Mouse (Mus musculus) left cerebral cortex, postnatal 14 days (tissue): ENCODE results near the gene Dscaml1. TPM values are rescaled to one million over a fixed set of nuclear protein-coding genes. Genes with fewer than 3 reads are reported as not detected.

ENCODE experiments used
- DNase-seq, 2 experiments: peaks; one replicate each; pipeline ENCODE4 v3.0.0; 2021 to 2022; ENCODE audit warnings: low spot score in 2 of 2, mixed read lengths in 1 of 2
- intact Hi-C: fragments of 180-260 bp; cut with DNase I; formaldehyde crosslinking; loops from one replicate; pipeline ENCODE4 v1.15.1; 2025
- total RNA-seq, 2 experiments: library from RNA; stranded (reverse); gene quantifications; 2 replicates each; pipeline ENCODE4 v1.2.3; 2021

Dscaml1 gene
- total RNA-seq, 2 experiments from 2014 or later, result 41.4 to 44.3 TPM

DNA sequence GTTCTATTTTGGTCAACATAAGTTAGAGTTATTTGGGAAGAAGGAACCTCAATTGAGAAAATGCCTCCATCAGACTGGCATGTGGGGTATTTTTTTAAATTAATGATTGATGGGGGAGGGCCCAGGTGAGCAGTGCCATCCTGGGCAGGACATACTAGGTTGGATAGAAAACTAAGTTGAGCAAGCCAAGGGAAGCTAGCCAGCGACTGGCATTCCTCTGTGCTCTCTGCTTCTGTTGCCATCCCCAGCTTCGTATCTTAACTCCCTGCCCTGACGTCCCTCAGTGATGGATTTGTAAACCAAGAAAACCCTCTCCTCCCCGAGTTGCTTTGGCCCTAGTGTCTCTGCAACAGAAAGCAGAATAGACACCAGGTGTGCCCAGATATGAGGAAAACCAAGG, 12.6 kb downstream of the Dscaml1 start:
- no peak for DNase-seq
- intact Hi-C loops, result loop anchor here (10.0 kb wide), 1 partner anchor 156 kb away; no protein-coding TSS in a partner anchor

DNA sequence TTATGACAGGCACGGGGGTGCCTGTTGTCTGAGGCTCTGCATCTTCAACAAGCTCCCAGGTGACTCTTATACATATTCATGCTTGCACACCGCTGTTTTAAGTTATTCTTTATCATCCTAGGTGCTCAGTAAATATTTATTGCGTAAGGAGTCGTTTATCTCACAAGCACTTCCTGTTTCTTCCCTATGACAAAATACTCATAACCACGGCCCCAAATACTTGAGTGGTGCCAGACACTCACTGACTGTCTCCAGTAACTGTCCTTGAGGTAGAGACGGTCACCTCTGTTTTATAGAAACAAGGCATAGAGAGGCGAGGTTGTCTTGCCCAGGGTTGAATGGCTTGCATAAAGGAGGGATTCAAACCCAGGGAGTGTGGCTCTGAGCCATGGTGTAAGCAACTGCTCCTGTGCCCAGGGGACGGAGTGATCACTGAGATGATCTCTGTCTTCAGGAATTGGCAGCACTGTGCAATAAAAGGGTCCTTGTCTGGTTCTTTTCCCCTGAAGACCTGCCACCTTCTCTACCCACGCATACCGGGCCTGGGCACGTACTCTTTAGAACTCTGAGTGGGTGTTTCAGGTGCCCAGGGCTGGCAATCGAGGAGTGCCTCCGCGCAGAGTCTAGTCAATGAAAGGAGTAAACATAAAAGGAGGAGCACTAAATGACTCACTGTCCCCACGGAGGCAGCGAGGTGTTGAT, 13.8 kb downstream of the Dscaml1 start:
- DNase-seq, result no peak
- intact Hi-C loops, result no loop called here

DNA sequence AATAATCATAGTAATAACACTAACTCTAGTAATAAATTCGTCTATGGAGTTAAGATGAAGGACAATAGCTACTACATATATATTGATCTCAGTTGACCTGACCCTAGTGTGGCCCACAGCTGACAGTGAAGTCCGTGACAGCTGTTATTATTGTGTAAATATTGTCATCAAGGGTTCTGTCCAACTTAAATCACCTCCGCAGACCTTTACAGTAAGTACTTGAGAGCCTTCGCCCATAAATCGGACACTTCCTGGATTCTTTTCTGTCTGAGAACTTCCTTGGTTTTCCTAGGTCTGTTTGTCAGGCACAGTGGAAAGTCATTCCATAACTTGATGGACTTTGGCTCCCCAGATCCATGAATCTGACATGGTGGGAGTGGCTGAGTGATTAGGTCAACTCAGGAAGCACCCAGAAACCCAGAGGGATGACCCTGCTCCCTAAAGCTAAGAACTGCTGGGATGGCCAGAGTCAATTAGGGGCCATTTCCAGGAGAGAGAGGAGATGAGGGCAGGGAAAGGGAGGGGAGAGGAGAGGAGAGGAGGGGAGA, 17.9 kb downstream of the Dscaml1 start:
- DNase-seq, result no peak
- intact Hi-C loops, result no loop called here

DNA sequence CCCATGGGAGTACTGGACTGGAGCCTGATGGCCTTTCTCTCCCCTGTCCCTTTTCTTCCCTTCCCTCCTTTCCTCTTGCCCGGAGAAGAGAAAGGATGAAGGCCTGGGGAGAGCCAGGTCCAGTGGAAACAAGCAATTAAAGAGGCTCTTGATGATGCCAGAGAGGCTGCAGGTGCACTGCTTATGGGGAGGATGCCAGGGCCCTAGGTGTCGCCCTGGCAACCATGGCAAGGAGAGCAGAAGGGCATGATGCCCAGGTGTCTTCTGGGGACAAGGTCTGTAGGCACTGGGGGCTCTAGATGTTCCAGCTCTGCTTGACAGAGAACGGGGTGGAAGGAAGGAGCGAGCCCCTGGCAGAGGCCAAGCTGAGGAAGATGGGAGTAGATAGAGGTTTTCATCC, 23.2 kb downstream of the Dscaml1 start:
- no peak for DNase-seq
- intact Hi-C loops, result no loop called here

DNA sequence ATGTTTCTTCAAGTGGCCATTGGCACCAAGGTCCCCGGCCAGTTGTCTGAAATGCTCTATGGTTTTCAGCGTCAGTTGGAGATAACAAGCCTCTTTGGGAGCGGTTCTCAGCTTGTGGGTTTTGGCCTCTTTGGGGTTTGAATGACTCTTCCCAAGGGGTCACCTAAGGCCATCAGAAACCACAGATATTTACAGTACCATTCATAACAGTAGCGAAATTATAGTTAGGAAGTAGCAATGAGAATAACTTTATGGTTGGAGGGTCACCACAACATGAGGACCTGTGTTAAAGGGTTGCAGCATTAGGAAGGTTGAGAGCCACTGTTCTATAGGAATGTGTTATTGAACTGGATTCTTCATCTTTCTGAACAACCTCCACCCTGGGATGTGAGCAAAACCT, 24.9 kb downstream of the Dscaml1 start:
- DNase-seq, result no peak
- intact Hi-C loops, result no loop called here

DNA sequence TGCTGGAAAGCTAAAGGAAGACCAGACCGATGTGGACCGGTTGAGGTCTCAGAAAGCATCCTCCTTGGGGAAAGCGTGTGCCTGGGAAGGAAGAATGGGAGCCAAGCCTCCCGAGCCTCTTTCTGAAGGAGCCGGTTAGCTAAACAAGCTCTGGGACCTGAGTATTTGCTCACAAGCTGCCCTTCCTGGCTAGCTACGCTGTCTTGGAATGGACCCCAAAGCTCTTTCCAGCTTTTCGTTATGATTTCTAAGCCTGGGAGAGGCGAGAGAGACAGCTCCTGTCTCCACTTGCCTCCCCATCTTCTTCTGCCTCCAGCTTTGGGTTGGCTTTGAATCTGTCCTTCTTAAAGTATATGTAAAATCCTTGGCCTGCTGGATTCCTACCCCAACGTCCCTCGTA, 27.6 kb downstream of the Dscaml1 start:
- intact Hi-C loops, result no loop called here
- DNase-seq, result no peak

DNA sequence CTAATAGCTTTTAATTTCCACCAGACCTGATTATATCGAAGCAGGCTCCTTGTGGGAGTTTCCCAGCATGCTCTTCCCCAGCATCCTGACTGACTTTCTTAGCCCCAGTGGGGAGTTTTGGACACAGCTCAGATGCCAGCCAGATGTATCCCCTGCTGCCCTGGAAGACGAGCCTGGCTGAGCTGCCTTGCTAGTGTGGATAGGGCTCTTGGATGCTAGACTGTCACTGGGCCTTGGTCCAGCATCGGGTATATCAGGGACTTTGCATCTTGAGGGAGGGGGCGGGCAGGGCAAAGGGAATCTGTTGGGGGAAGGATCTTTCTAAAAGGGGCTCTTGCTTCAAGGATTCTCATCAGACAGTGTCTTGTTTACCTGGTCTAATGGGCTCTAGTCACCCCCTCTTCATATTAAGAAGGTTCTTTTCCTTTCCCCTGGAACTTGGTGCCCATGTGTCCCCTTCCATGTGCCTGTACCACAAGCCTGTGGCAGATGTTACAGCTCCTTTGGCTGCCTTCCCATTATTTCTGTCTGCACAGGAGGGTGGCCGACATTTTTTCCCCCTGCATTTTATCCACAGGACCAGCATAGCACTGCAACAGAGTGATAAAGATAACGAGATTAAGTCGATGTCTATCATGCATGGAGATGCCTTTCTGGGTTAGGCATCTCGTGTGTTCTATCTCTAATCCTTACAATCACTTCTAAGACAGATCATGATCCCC, 28.6 kb downstream of the Dscaml1 start:
- DNase-seq, result no peak

DNA sequence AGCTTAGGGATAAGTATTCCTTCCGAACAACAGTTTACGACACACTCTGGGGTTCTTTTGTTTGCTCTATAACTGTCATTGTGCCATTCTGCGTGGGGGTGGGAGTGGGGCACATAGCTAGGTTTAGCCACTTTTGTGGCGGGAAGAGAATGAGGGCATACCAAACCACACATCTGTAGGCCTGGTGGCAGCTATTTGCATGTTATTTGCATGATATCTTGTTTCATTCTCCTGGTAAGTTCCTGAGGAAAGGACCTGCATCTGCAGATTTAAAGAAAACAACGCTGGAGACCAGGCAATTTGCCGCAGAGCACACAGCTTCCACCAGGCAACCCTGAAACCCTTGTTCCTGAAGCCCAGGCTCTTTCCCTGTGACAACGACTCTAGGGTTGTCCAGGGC, 30.8 kb downstream of the Dscaml1 start:
- no peak for DNase-seq
- intact Hi-C loops, result no loop called here

More for the DNA sequence above, 28.6 kb downstream of the Dscaml1 start:
- intact Hi-C loops, result no loop called here

DNA sequence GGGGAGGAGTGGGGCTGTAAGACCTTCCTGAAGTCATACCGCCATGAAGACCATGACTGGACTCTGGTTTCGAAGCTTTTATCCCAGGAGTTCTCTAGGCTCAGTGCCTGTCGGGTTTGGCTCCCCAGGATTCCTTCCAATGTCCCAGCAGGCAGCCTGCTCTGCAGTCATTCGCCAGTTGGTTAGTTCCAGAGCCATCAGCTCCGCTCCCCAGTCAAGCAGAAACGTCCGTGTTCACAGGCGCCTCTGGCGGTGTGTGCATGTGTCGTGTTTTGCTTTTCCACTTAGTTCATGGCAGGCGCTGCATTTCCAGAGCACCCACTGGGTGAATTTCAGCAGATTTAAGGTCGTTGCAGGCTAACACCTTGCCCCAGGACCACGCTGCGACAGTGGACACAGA, 31.9 kb downstream of the Dscaml1 start:
- intact Hi-C loops, result no loop called here
- DNase-seq, result no peak

DNA sequence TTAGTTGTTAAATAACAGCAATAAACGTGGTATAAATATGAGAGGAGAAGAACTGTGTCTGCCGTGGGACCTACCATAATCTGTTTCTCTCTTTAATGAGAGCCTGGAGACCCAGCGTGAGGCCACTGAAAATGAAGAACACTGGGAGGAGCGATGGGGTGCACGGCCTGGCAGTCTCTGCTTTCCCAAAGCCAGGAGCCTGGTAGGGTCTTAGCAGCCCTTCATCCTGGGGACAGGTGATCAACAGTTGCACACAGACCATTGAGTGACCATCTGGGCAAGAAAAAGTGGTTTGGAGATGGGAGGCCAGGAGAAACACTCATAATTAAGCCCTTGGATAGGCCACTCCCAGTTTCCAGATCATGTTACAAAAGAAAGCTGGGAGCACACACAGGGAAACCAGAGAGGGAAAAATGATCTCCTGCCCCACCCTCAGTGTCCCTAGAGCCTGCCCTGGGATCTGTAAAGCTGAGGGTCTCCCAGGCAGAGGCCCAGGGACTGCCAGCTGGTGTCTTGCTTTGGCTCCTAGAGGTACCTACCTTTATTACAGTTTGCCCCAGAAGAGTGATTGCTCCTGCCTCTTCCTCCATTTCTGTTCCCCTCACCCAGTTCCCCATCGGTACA, 39.1 kb downstream of the Dscaml1 start:
- intact Hi-C loops, result no loop called here
- DNase-seq, result no peak

DNA sequence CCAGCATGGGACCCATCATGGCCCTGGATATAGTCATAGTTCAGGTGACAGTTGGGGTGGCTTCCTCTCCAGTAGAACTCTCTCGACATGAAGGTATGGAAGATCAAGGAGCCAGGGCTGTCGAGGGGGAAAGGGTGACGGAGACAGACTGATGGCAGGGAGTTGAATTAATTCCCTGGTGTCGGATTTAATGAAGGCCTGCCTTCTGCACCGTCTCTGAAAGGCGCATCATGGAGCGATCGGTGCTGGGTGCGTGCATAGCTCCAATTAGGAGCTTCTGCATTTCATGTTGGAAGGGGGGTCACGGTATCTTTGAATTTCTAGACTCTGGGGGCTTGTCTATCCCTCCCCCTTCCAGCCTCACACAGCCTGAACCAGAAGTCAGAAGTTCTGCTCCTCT, 41.8 kb downstream of the Dscaml1 start:
- DNase-seq, result no peak
- intact Hi-C loops, result no loop called here

DNA sequence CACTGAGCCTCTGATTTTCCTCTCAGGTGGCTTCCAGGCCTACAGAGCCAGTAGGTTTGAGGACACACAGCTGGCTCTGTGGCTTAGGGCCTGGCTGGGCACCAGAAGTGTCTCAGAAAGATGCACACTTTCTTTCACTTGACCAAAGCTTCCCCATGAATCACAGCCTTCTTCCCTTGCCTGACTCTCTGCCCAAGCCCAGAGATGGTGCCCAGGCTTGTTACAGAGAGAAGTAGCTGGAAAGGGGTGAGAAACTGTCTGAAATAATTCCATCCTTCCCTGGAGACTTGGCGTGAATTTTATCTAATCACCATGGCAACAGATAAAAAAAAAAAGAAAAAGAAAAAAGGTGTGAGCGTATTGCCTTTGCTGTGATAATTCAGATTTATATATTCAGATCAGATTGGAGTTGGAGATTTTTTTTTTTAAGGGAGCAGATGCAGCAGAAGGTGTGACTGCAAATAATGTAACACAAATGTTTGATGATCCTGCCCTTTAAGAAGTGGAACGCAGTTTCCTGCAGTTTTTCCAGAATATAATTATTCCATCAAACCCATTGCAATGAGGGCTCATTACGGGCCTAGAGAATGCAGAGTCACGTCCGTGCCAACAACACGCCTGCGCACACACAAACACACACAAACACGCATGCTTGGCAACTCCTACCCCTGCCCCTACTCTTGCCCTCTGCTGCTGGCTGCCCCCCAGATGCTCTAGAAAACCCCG, 44.5 kb downstream of the Dscaml1 start:
- peak; percentile 62 to 86 for DNase-seq
- intact Hi-C loops, result loop anchor here (5.0 kb wide), 1 partner anchor 39 kb away; no protein-coding TSS in a partner anchor

DNA sequence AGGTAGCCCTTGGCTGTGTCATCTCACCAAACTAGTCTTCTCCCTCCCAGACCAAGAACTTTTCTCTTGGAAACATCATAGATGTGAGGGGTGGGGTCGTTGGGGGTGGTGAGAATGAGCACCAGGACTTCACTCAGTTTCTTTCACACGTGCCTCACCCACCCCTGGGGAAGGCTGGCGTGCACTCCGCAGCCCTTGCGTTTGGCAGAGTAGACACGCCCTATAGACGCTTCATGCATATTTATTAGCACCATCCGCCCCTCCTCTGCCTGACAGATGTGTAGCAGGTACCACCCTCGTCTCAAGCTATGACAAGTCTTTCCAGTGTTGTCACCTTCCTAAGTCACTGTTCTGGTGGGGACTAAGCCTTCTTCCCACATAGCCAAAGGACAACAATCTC, 45.3 kb downstream of the Dscaml1 start:
- intact Hi-C loops, result loop anchor here (5.0 kb wide), 1 partner anchor 39 kb away; no protein-coding TSS in a partner anchor
- peak in 1 of 2 experiments; percentile 42 for DNase-seq

DNA sequence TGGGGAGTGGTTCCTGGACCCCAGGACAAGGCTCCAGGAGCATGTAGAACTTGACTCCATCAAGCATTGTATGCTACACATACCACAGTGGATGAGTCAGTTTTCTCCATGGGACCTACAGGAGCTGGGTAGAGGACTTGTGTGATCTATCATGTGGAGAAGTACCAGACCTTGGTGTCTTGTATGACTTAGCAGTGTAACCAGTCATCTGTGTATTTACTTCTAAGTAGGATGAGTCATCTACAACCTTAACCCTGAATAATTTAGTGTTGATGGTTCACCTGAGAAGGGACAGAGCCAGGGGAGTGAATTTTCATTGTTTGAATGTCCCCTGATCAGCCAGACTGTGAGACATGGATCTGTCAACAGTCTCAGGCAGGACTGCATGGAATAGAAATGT, 48.4 kb downstream of the Dscaml1 start:
- intact Hi-C loops, result loop anchor here (5.0 kb wide), 1 partner anchor 43 kb away; no protein-coding TSS in a partner anchor

DNA sequence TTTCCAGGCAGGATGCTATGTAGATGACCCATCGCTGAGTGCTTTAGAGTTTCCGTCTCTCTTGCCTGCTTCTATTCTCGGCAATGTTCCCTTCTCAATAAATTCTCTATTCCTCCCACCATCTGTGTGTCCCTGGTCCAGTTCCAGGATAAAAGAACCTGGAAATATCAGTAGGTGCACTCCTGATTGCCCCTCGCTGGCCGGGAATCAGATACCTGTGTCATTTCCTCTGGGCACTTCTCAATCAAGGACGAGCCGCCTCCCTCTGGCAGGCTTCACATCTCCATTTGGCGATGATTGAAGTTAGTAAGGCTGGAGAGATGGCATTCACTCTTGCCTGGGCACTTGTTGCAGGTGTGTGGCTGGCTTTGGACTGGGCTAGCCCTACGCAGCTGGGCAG, 54.5 kb downstream of the Dscaml1 start:
- intact Hi-C loops, result no loop called here

More for the DNA sequence above, 48.4 kb downstream of the Dscaml1 start:
- no peak for DNase-seq

DNA sequence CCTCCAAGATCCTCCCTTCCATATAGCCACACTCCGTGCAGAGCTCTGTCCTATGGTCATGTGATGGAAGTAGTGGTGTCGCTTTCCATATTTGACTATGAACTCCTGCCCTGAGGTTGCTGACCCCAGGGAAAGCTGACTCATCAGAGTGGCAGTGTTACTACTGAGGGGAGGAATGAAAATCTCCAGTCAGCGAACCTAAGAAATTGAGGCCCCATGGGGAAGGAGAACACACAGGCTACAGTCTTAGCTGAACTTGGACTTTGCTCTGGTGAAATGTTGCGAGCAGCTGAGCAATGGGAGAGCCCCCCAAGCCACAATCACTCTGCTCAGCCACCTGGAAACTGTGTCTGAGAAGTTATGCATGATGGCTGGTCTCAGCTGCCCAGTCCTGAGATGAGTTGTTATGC, 60.2 kb downstream of the Dscaml1 start:
- no peak for DNase-seq
- intact Hi-C loops, result no loop called here

More for the DNA sequence above, 54.5 kb downstream of the Dscaml1 start:
- DNase-seq, result no peak

DNA sequence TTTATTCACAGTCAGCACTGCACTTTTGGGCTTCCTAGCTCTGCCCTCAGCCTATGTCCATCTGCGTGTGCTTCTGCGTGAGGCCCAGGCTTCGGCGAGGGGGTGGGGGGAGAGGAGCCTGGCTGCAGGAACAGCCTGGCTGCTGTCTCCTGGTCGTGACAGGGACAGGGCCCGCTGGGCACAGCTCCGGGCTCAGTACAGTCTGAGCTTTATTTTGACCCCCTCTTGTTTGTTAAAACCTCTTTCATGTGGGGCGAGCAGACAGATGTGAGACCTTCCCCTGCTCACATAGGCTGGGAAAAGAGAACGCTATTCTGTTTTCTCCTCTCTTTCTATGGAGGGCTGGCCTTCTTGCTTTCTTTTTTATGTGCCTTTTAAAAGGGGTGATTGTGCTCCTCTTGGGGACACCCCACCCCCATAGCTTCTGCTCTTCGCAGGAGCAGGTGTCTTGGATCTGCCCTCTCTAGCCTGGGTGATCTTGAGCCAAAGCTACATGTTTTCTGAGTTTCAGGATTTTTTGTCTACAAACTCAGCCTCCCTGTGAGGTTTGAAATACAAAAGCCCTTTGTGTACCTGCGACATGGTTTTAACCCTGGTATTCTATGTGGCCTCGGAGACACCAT, 60.9 kb downstream of the Dscaml1 start:
- peak; percentile 30 to 33 for DNase-seq
- intact Hi-C loops, result no loop called here

DNA sequence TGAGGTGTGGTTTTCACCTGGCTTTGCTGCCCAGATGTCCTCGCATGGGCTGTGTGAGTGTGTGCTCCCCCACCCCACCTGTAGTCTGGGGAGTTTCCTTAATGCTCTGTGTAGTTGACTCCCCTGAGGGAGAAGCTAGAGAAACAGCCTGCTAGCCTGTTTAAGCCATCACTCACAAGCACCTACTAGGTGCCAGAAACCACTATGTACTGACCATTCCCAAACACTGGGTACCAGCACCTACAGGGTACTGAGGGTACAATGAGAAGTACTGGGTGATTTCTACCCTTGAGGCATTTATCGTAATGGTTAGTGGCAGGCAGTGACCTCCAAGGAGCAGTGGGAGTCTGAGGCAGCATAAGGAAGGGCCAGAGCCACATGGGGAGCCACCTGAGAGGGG, 64.5 kb downstream of the Dscaml1 start:
- intact Hi-C loops, result no loop called here
- DNase-seq, result no peak

DNA sequence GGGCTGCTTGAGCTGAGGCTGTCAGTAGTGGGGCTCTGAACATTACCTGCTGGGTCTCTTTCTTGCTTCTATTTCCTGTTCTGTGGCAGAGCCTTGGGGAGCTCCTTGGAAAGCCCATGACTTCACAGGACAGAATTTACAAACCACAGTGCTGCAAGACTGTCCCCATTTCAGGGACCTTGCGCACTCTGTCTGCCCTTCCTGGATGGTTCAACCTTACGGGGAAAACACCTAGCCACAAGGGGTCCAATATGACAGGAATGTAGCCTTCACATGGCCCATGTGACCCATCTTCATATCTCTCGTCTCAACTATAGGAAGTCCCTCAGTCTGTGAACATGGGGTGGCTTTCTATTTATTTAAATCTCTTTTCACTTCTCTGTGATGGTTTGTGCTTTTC, 68.5 kb downstream of the Dscaml1 start:
- intact Hi-C loops, result no loop called here
- DNase-seq, result no peak
